Mouse (Mus musculus) kidney, postnatal 4 days (tissue): ENCODE measurements around the gene Ago4.

Source experiments
- DNase-seq, 2 experiments: peaks; one replicate each; pipeline ENCODE4 v3.0.0; 2021; ENCODE audit warnings: mixed read lengths in 2 of 2

Gene Ago4

DNA sequence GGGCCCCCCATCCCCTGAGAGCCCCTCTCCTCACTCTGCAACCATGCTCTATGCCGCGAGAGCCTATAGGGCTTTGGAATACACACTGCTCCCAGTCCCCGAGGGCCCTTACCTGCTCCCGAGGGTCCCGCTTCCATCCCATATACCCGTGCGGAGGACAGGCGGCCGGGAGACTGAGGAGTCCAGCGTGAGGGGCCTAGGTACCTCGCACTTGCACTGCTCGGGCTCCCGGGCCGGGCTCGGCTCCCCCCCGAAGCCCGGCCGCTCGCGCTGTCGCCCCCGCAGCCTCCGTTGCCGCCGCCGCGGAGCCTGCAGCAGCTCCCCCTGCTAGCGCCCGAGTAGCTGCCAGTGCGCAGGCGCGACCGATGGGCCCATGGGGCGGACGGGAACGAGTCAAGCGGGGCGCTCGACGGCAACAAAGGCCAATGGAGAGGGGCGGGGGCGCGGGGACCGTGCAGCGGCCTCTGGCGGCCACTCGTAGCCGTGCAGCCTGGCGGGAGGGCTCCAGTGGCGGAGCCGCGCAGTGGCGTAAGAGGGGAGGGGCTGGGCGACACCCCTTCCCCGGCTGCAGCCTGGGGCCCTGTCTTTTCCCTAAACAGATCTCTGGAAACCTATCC lies 64.9 kb downstream of the Ago4 start, which contains the start of gene Ago1:
TSS of gene Ago1 (minus strand) at position 299 of the 617 bp plus-strand sequence.
- DNase-seq = peak; percentile 96 to 97

DNA sequence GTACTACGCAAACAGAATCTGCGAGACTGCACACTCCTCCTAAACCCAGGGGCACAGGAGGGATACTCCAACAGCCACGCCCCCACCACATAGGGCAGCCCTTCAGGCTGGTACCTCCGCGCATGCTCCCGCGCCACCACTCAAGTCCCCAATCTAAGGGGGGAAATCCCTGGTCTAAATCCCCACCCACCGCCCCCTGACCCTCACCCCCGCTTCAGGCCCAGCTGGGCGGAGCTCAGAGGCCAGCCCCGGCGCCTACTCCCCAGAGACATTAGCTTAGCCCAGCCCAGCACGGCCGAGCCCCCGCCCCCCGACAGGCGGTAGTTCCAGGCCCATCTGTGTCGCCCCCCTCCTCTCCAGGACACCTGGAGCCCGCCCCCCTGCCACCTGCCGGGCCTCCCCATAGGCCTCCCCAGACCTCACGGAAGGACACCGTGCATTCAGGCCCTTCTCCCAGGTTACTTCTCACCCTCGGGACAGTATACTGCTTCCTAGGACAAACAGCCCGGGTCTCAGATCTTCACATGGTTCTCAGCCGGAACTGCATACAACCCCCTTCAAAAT lies 65.5 kb downstream of the Ago4 start:
- peak; percentile 80 to 89 for DNase-seq

DNA sequence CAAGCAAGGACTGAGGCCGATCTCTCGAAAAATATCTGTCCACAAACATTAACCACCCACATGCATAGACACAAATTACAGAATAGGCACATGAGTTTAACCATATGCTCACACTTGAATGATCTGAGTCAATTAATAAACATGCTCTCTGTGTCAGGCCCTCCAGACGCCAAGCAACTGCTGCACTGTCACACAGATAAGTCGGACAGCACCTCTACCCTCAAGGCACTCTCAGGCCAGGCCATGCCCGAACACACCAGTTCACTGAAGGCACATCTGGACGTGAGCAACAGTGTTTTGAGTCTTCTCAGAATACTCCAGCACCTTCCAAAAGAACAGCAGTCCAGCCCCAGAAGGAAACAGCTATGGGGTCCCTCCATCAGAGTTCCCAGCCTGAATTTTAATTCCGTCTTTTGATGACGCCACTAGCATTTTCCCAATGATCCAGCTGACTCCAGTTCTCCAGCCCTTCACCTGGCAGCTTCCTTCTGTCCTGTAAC lies 67.0 kb downstream of the Ago4 start:
- peak; percentile 7 for DNase-seq

DNA sequence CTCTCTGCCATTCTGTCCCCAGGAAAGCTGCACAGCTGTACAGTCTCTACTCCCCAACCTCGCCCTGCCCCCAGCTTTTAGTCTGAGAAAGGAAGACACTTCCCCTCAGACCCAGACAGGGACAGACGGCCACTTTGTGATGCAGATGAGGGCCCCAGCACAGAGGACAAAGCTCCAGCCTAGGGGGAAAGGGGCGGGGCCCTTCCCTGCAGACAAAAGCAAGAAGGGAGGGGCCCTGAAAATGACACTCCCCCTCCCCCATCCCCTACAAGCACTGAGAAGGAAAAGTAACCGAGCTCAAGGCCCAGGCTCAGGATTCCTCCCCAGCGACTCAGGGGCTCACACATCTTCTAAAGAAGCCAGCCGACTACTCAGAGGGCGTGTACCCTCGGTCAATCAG lies 67.4 kb downstream of the Ago4 start:
- DNase-seq = peak; percentile 57 to 68

DNA sequence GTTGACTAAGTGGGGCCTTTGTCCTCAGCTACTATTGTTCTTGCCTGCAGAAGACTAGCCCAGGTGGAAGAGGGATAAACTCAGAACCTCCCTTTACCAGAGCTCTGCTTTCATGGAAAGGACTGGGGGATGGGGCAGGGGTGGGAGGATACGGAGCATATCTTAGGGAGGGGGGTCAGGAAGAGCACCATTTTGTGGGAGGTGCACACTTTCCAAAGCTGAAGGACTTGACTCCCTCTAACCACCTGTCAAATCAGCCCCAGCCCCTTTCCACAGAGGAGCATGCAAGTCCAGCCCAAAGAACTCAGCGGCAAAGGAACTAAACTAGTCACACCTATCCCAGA lies 68.4 kb downstream of the Ago4 start:
- DNase-seq = no peak

DNA sequence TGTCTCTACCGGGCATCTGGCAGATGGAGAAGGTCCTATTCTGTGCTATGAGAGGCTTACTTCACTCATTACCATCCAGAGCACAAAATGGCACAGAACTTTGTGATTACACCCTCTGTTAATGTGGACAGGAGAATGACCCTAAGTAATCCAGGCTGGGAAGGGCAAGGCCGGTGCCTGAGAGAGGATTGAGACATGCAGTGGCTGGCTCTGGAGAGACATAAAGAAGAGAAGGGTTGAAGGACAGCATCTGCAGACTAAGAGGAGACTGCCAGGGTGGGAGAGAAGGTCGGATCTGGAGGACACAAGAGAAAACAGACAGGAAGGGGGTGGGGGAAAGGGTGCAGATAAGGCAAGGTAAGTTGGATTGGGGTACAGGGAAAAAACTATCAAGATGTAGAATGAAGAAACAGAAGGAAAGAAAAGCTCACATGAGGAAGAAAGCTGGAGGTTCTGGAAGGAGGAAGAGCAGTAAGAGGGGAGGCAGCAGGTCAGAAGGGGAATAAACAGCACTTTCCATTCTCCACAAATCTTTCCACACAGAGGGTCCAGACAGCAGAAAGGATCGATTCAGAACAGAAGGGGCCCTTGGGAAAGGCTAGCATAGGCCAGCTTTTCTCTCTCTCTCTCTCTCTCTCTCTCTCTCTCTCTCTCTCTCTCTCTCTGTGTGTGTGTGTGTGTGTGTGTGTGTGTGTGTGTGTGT lies 68.9 kb downstream of the Ago4 start:
- no peak for DNase-seq

DNA sequence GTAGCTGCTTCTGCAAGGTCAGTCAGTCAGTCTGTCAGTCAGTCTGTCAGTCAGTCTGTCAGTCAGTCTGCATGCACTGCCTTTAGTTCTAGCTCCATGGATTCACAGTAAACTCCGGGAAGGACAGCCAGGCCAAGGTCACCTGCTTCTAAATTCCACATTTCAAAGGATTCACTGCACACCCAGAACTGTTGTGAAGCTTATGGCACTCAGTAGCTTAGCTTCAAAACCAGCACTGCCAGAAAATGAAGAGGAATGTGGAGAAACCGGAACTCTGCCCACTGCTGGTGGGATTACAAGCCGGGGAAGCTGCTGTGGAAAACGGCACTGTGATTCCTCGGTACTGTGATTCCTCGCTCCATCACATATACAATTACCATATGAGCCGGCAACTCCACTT lies 77.8 kb downstream of the Ago4 start:
- no peak for DNase-seq

DNA sequence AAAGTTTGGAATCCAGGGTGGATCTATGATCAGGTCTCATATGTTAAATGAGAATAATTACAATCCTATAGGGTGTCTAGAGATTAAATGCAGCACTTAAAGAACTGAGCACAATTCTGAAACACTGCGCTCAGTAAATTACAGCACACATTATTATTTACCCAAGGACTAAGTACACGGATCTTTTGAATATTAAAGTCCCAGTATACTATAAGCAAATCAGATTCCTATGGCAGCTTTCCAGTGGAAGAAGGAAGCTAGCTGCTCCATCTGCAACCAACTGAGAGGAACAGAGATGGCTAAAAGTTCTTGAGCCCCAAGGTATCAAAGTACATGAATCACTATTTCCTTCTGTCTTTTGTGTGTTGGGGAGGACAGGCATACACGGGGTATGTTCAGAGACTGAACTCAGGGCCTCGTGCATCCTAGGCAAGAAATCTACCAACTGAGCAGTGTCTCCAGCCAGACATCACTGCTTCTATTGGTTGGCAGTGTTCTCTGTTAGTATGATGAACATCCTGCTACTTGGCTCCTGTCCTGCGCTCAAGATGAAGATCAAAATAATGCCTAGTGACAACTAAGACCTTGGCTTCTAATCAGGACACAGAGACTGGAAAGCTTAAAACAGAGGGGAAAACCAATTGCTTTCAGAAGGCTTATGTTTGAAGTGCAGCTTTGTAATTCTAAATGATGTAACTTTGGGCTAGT lies 78.6 kb downstream of the Ago4 start:
- no peak for DNase-seq

DNA sequence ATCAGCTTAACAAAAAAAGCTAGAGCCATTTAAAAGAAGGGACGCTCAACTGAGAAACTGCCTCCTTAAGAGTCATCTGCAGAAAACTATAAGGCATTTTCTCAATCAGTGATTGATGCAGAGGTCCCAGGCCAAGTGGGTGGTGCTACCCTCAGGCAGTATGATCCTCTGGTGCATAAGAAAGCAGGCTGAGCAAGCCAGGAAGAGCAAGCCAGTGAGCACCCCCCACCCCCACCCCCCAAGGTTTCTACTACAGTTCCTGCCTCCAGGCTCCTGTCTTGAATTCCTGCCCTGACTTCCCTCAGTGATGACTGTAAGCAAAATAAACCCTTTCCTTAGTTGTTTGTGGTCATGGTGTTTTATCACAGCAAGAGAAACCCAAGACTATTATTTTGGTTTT lies 83.0 kb downstream of the Ago4 start:
- no peak for DNase-seq

DNA sequence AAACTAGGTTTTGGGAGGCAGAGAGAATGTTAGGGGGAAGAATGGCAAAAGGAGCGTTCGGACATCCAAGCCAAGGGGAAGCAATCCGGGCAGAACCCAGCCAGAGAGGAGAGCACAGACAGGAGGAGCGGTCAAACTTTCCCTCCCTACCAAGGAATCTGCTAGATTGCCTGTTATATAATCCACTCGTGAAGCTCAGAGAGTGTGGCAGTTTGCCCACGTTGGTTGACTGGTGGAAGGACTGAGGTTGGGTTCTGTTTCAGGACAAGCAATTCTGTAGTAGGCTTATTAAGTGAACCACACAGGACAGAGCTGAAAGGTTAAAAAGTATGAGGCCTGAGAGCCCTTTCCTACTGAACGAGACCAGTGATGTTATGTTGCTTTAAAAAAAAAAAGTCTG lies 86.1 kb downstream of the Ago4 start:
- no peak for DNase-seq

DNA sequence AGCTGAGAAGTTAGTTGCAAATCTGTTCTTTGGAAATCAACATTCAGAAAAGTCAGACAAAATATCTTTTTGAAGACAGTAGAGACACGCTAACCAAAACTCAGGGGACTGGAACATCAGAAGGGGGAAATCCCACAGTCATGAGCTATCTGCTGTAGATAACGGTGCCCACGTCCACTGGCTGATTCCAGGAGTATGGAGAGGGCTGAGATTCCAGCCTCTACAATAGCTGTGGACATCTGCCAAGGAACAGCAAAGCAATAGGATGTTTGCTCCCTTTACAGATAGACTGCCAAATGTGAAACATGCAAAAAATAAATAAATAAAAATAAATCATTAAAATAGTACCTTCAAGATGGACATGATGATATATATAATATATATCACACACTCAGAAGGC lies 88.7 kb downstream of the Ago4 start:
- DNase-seq = no peak
